Mouse (Mus musculus) heart, embryonic 14.5 days (tissue): ENCODE results near the gene Ifnab. TPM values are rescaled to one million over a fixed set of nuclear protein-coding genes. Genes with fewer than 3 reads are reported as not detected.

Experiments
- polyA plus RNA-seq: library from polyadenylated mRNA; unstranded; fragments of >200 nt; fragmentation: Nextera tagmentation; extraction: Ambion mirVana; gene quantifications from 2 replicates; pipeline ENCODE4 v1.2.1, GENCODE M21; 2014

The Ifnab gene
- polyA plus RNA-seq, 1 experiment from 2014 or later, result not detected

Other genes starting within 250 kb of the Ifnab start
- gene Ifnb1, start 168.6 kb downstream of the Ifnab start, polyA plus RNA-seq, result not detected in 2 replicates
- gene Ifna15, start 133.1 kb downstream of the Ifnab start, polyA plus RNA-seq, result not detected in 2 replicates
- not detected in 2 replicates for gene Ifna14, start 119.6 kb downstream of the Ifnab start, polyA plus RNA-seq
- not detected in 2 replicates for gene Ifna9, start 99.0 kb downstream of the Ifnab start, polyA plus RNA-seq
- gene Ifna12, start 88.0 kb downstream of the Ifnab start, polyA plus RNA-seq, result not detected in 2 replicates
- not detected in 2 replicates for gene C87499, start 56.9 kb downstream of the Ifnab start, polyA plus RNA-seq
- gene Ifna13, start 46.9 kb downstream of the Ifnab start, polyA plus RNA-seq, result not detected in 2 replicates
- gene Ifna16, start 14.4 kb downstream of the Ifnab start, polyA plus RNA-seq, result not detected in 2 replicates
- gene Ifna2, start 7.4 kb downstream of the Ifnab start, polyA plus RNA-seq, result not detected in 2 replicates
- 1.6 and 1.7 TPM in 2 replicates for gene Gm26566, start 30.4 kb upstream of the Ifnab start, polyA plus RNA-seq
- 105 and 108 TPM in 2 replicates for gene Klhl9, start 31.1 kb upstream of the Ifnab start, polyA plus RNA-seq
- gene Gm13271, start 63.5 kb upstream of the Ifnab start, polyA plus RNA-seq, result not detected in 2 replicates
- 0.49 TPM in 1 of 2 replicates, not detected in the other for gene Gm13283, start 68.8 kb upstream of the Ifnab start, polyA plus RNA-seq
- not detected in 2 replicates for gene Gm13290, start 82.5 kb upstream of the Ifnab start, polyA plus RNA-seq
- gene Gm13289, start 85.6 kb upstream of the Ifnab start, polyA plus RNA-seq, result not detected in 2 replicates
- gene Gm13272, start 88.5 kb upstream of the Ifnab start, polyA plus RNA-seq, result not detected in 2 replicates
- gene Ifnz, start 90.8 kb upstream of the Ifnab start, polyA plus RNA-seq, result not detected in 2 replicates
- not detected in 2 replicates for gene Gm13276, start 94.3 kb upstream of the Ifnab start, polyA plus RNA-seq
- gene Gm13277, start 97.3 kb upstream of the Ifnab start, polyA plus RNA-seq, result not detected in 2 replicates
- not detected in 2 replicates for gene Gm13278, start 100.2 kb upstream of the Ifnab start, polyA plus RNA-seq
- not detected in 2 replicates for gene Gm13275, start 103.1 kb upstream of the Ifnab start, polyA plus RNA-seq
- not detected in 2 replicates for gene Gm13279, start 106.0 kb upstream of the Ifnab start, polyA plus RNA-seq
- 0.66 and 0.80 TPM in 2 replicates for gene Gm13285, start 108.3 kb upstream of the Ifnab start, polyA plus RNA-seq
- not detected in 2 replicates for gene Gm13287, start 111.9 kb upstream of the Ifnab start, polyA plus RNA-seq
- gene Gm13288, start 114.2 kb upstream of the Ifnab start, polyA plus RNA-seq, result 0.07 TPM in 1 of 2 replicates, not detected in the other
- gene Ifna7, start 124.9 kb upstream of the Ifnab start, polyA plus RNA-seq, result not detected in 2 replicates
- not detected in 2 replicates for gene Ifna11, start 128.6 kb upstream of the Ifnab start, polyA plus RNA-seq
- gene Ifna6, start 136.1 kb upstream of the Ifnab start, polyA plus RNA-seq, result not detected in 2 replicates
- not detected in 2 replicates for gene Ifna5, start 144.2 kb upstream of the Ifnab start, polyA plus RNA-seq
- not detected in 2 replicates for gene Ifna4, start 150.5 kb upstream of the Ifnab start, polyA plus RNA-seq
- not detected in 2 replicates for gene Ifna1, start 158.7 kb upstream of the Ifnab start, polyA plus RNA-seq
- gene Ifne, start 188.8 kb upstream of the Ifnab start, polyA plus RNA-seq, result not detected in 2 replicates